Mouse (Mus musculus) megakaryocyte, embryonic 14.5 days (primary cell): ENCODE measurements around the gene Grin1.

Source experiments
- FLI1 ChIP-seq: IDR thresholded peaks from 2 replicates; pipeline ENCODE4 v1.6.1; 2012; ENCODE audit warnings: low read length, inconsistent platforms, mixed read lengths
- GATA1 ChIP-seq: IDR thresholded peaks from 3 replicates; pipeline ENCODE4 v1.6.1; 2012; ENCODE audit warnings: mixed read lengths, low read length, inconsistent platforms, borderline replicate concordance

DNA sequence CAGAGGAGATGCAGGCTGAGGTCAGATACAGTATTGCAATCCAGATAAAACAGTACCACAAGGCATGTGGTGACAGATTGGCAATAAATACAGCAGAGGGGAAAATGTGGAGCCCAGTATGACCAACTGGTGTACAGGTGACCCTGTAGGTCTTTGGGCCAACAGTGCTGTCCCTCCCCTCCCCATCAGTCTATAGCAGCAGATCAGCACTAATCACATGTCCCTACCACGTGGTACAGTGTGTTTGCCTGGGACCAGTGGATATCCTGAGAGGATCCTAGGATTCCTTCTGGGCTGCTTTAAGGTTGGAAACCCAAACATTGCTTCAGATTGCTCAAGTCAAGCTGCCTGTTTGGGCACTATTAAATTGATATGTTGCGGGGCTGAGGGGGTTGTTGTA is 14.6 kb upstream of the Grin1 start:
- TF ChIP-seq GATA1 = no peak
- TF ChIP-seq FLI1 = no peak
